Mouse (Mus musculus): ENCODE results near the gene Ier2. TPM values are rescaled to one million over a fixed set of nuclear protein-coding genes. Genes with fewer than 3 reads are reported as not detected.

Ier2 gene
- polyA plus RNA-seq, 1 experiment from 2014 or later, result 80.3 TPM

Other genes starting within 250 kb of the Ier2 start
- 68.7 and 73.8 TPM in 2 replicates for gene Trmt1, start 23.5 kb upstream of the Ier2 start, polyA plus RNA-seq (2015; fragmentation: Nextera tagmentation; extraction: Ambion mirVana)
- gene Nacc1, start 25.0 kb upstream of the Ier2 start, polyA plus RNA-seq (2015; fragmentation: Nextera tagmentation; extraction: Ambion mirVana), result 23.9 and 25.6 TPM in 2 replicates
- 7.6 and 7.8 TPM in 2 replicates for gene Lyl1, start 38.6 kb upstream of the Ier2 start, polyA plus RNA-seq (2015; fragmentation: Nextera tagmentation; extraction: Ambion mirVana)
- gene G430095P16Rik, start 60.2 kb upstream of the Ier2 start, polyA plus RNA-seq (2015; fragmentation: Nextera tagmentation; extraction: Ambion mirVana), result 1.9 and 2.3 TPM in 2 replicates
- 14.2 and 15.5 TPM in 2 replicates for gene Nfix, start 137.5 kb upstream of the Ier2 start, polyA plus RNA-seq (2015; fragmentation: Nextera tagmentation; extraction: Ambion mirVana)
- gene Dand5, start 160.0 kb upstream of the Ier2 start, polyA plus RNA-seq (2015; fragmentation: Nextera tagmentation; extraction: Ambion mirVana), result 6.3 and 7.0 TPM in 2 replicates
- 52.6 and 53.0 TPM in 2 replicates for gene Gadd45gip1, start 168.7 kb upstream of the Ier2 start, polyA plus RNA-seq (2015; fragmentation: Nextera tagmentation; extraction: Ambion mirVana)
- gene Rad23a, start 177.8 kb upstream of the Ier2 start, polyA plus RNA-seq (2015; fragmentation: Nextera tagmentation; extraction: Ambion mirVana), result 112 and 122 TPM in 2 replicates
- 1,039 and 1,041 TPM in 2 replicates for gene Calr, start 184.1 kb upstream of the Ier2 start, polyA plus RNA-seq (2015; fragmentation: Nextera tagmentation; extraction: Ambion mirVana)
- gene Farsa, start 194.1 kb upstream of the Ier2 start, polyA plus RNA-seq (2015; fragmentation: Nextera tagmentation; extraction: Ambion mirVana), result 102 and 103 TPM in 2 replicates
- 66.5 and 70.3 TPM in 2 replicates for gene Syce2, start 209.3 kb upstream of the Ier2 start, polyA plus RNA-seq (2015; fragmentation: Nextera tagmentation; extraction: Ambion mirVana)
- gene Gcdh, start 231.1 kb upstream of the Ier2 start, polyA plus RNA-seq (2015; fragmentation: Nextera tagmentation; extraction: Ambion mirVana), result 49.8 and 51.2 TPM in 2 replicates
- gene Klf1, start 239.1 kb upstream of the Ier2 start, polyA plus RNA-seq (2015; fragmentation: Nextera tagmentation; extraction: Ambion mirVana), result 3.4 and 7.2 TPM in 2 replicates
- 8.3 and 8.6 TPM in 2 replicates for gene Dnase2a, start 245.7 kb upstream of the Ier2 start, polyA plus RNA-seq (2015; fragmentation: Nextera tagmentation; extraction: Ambion mirVana)

All from kidney, embryonic 15.5 days (tissue).